Comparison of ENCODE assay signal across 9 mouse cellular contexts in genomic region chr2:103670276-103670680, GRCm38 (mm10).
A peak's percentile ranks its signal among the peaks of the same experiment; 100 is the strongest.
DNase-seq lines count a peak whose midpoint lies in the region; ATAC-seq and TF ChIP-seq lines count a peak whose summit lies in the region.
"Had no signal": no experiment of that assay in that cellular context is flagged by ENCODE, and none has a peak within 500 bp of the region (broad histone marks: within the 10 kb centered on the region; RNA-seq: fewer than 3 reads in every experiment).

No protein-coding gene starts in this region.

- no peak for TF ChIP-seq EP300 in lung, postnatal 0 days (IDR thresholded peaks at IDR 0.05)

- H3K27ac ChIP-seq in forebrain, embryonic 12.5 days, result peak overlapping the region; percentile 75
- H3K27ac ChIP-seq in heart, embryonic 13.5 days (replicated peaks), result peak overlapping the region; percentile 96
- no peak overlapping the region for H3K27ac ChIP-seq in lung, postnatal 0 days (ENCODE audit: low read length)
- H3K27ac ChIP-seq in stomach, embryonic 15.5 days, result no peak overlapping the region
- H3K27ac ChIP-seq: neural tube, embryonic 12.5 days had no signal

- H3K9ac ChIP-seq in forebrain, embryonic 12.5 days, result no peak overlapping the region
- peak overlapping the region; percentile 65 for H3K9ac ChIP-seq in heart, embryonic 13.5 days
- no peak overlapping the region for H3K9ac ChIP-seq in lung, postnatal 0 days (replicated peaks; ENCODE audit: low read depth)
- no peak overlapping the region for H3K9ac ChIP-seq in stomach, embryonic 15.5 days
- H3K9ac ChIP-seq: neural tube, embryonic 12.5 days had no signal

- H3K36me3 ChIP-seq in forebrain, embryonic 12.5 days (replicated peaks), result no peaks in the 10 kb centered on the region
- no peaks in the 10 kb centered on the region for H3K36me3 ChIP-seq in heart, embryonic 13.5 days
- H3K36me3 ChIP-seq in lung, postnatal 0 days (ENCODE audit: insufficient read depth, low read length), result no peaks in the 10 kb centered on the region
- no peaks in the 10 kb centered on the region for H3K36me3 ChIP-seq in stomach, embryonic 15.5 days
- H3K36me3 ChIP-seq: neural tube, embryonic 12.5 days had no signal

- H3K27me3 ChIP-seq in forebrain, embryonic 12.5 days, result no peaks in the 10 kb centered on the region
- H3K27me3 ChIP-seq in heart, embryonic 13.5 days (replicated peaks), result no peaks in the 10 kb centered on the region
- no peaks in the 10 kb centered on the region for H3K27me3 ChIP-seq in lung, postnatal 0 days (replicated peaks; ENCODE audit: insufficient read depth, low read length)
- H3K27me3 ChIP-seq in stomach, embryonic 15.5 days (replicated peaks), result no peaks in the 10 kb centered on the region

- H3K4me3 ChIP-seq in forebrain, embryonic 12.5 days (replicated peaks), result no peak overlapping the region
- H3K4me3 ChIP-seq in heart, embryonic 13.5 days, result no peak overlapping the region
- H3K4me3 ChIP-seq in lung, postnatal 0 days (ENCODE audit: low read depth, low read length), result no peak overlapping the region
- no peak overlapping the region for H3K4me3 ChIP-seq in stomach, embryonic 15.5 days (replicated peaks)
- H3K4me3 ChIP-seq: neural tube, embryonic 12.5 days had no signal

- no peaks in the 10 kb centered on the region for H3K9me3 ChIP-seq in forebrain, embryonic 12.5 days
- H3K9me3 ChIP-seq in heart, embryonic 13.5 days, result no peaks in the 10 kb centered on the region
- H3K9me3 ChIP-seq in lung, postnatal 0 days (ENCODE audit: low read length), result no peaks in the 10 kb centered on the region
- no peaks in the 10 kb centered on the region for H3K9me3 ChIP-seq in stomach, embryonic 15.5 days
- H3K9me3 ChIP-seq: neural tube, embryonic 12.5 days had no signal

- DNase-seq in cerebellum, adult 18-20 months, result peak; percentile 14 to 24
- DNase-seq in cerebellum, adult 9-11 months, result no peak
- DNase-seq in kidney, postnatal 4 days, result peak; percentile 29 to 48
- peak; percentile 76 for DNase-seq in lung, postnatal 0 days (ENCODE audit: low spot score)
- DNase-seq in embryo, embryonic 10.5 days (ENCODE audit: low spot score), result no peak

- WGBS in forebrain, embryonic 12.5 days, result 24% methylated on average over 3 of the region's 3 CpGs
- 21% methylated on average over 3 of the region's 3 CpGs for WGBS in heart, embryonic 13.5 days
- 30% methylated on average over 3 of the region's 3 CpGs for WGBS in lung, postnatal 0 days
- WGBS in stomach, embryonic 15.5 days, result 57% methylated on average over 3 of the region's 3 CpGs

- peaks cover 24% of the 10 kb centered on the region for H3K4me1 ChIP-seq in forebrain, embryonic 12.5 days
- H3K4me1 ChIP-seq in heart, embryonic 13.5 days, result peaks cover 70% of the 10 kb centered on the region
- no peaks in the 10 kb centered on the region for H3K4me1 ChIP-seq in lung, postnatal 0 days (ENCODE audit: insufficient read depth, low read depth, low read length)
- no peaks in the 10 kb centered on the region; the same call in 1 of the 2 replicates for H3K4me1 ChIP-seq in stomach, embryonic 15.5 days

- ATAC-seq in forebrain, embryonic 12.5 days (ENCODE audit: low FRiP score), result peak; percentile 68; the same call in 1 of the 2 replicates
- peak; percentile 73; the same call in 1 of the 2 replicates for ATAC-seq in heart, embryonic 13.5 days (ENCODE audit: extremely low read depth, insufficient number of reproducible peaks, low FRiP score, low TSS enrichment)
- ATAC-seq in lung, postnatal 0 days, result peak; percentile 75
- ATAC-seq in stomach, embryonic 15.5 days (ENCODE audit: insufficient read depth, low FRiP score, low read depth), result peak; percentile 45; the same call in 1 of the 2 replicates

- H3K4me2 ChIP-seq in forebrain, embryonic 12.5 days, result no peak overlapping the region
- H3K4me2 ChIP-seq in heart, embryonic 13.5 days, result peak overlapping the region; percentile 43
- no peak overlapping the region for H3K4me2 ChIP-seq in lung, postnatal 0 days (replicated peaks; ENCODE audit: low read depth, low read length)
- H3K4me2 ChIP-seq in stomach, embryonic 15.5 days, result no peak overlapping the region
- H3K4me2 ChIP-seq: neural tube, embryonic 12.5 days had no signal

- no peak for TF ChIP-seq CTCF in lung, postnatal 0 days (IDR thresholded peaks at IDR 0.05)

Comparison
In these comparisons a context has a peak if more than half of its experiments do, and no peak if none do; other contexts are left out.
1. DNase-seq: peak in cerebellum, adult 18-20 months (2 of 2), kidney, postnatal 4 days (2 of 2) and lung, postnatal 0 days (single experiment); none in cerebellum, adult 9-11 months (single experiment) and embryo, embryonic 10.5 days (single experiment).
2. H3K27ac ChIP-seq: peak in forebrain, embryonic 12.5 days (single experiment) and heart, embryonic 13.5 days (single experiment); none in lung, postnatal 0 days (single experiment) and stomach, embryonic 15.5 days (single experiment).
3. Peak in every context shown above with its lines, with median percentiles within 50 percentile points of each other: ATAC-seq.